Mouse (Mus musculus) embryonic facial prominence, embryonic 11.5 days (tissue): ENCODE data around the gene Rassf8. TPM values are rescaled to one million over a fixed set of nuclear protein-coding genes. Genes with fewer than 3 reads are reported as not detected.

Experiments
- ATAC-seq: fragments of 200-750 bp; cut with Nextera tagmentation; replicated peaks from 2 replicates; pipeline ENCODE4 v1.8.0; 2017; ENCODE audit warnings: low read depth; ENCODE audit not compliant: insufficient number of reproducible peaks, low FRiP score, low TSS enrichment
- DNase-seq: peaks from one replicate; pipeline ENCODE4 v3.0.0-alpha.2; 2015; ENCODE audit warnings: low spot score
- H3K27ac ChIP-seq: fragments of 300-500 bp; sonication (generic); replicated peaks from 2 replicates; pipeline ENCODE4 v1.5.1; 2014; ENCODE audit warnings: mild to moderate bottlenecking, low read depth, low read length, control low read depth
- H3K27me3 ChIP-seq: fragments of 300-500 bp; sonication (generic); 2 replicates; pipeline ENCODE4 v1.6.1; 2014; ENCODE audit warnings: mild to moderate bottlenecking, low read length, moderate library complexity, mixed read lengths; ENCODE audit not compliant: control insufficient read depth, insufficient read depth
- H3K36me3 ChIP-seq: fragments of 300-500 bp; sonication (generic); replicated peaks from 2 replicates; pipeline ENCODE4 v1.6.1; 2014; ENCODE audit warnings: low read depth, mild to moderate bottlenecking, low read length, moderate library complexity, mixed read lengths; ENCODE audit not compliant: control insufficient read depth, insufficient read depth
- H3K4me1 ChIP-seq: fragments of 300-500 bp; sonication (generic); 2 replicates; pipeline ENCODE4 v1.6.1; 2014; ENCODE audit warnings: low read length, mixed read lengths; ENCODE audit not compliant: control insufficient read depth, insufficient read depth
- H3K4me2 ChIP-seq: fragments of 300-500 bp; sonication (generic); 2 replicates; pipeline ENCODE4 v1.6.1; 2014; ENCODE audit warnings: low read depth, mild to moderate bottlenecking, control low read depth, low read length, moderate library complexity
- H3K4me3 ChIP-seq: fragments of 300-500 bp; sonication (generic); 2 replicates; pipeline ENCODE4 v1.5.1; 2014; ENCODE audit warnings: low read depth, low read length, control low read depth
- H3K9ac ChIP-seq: fragments of 300-500 bp; sonication (generic); replicated peaks from 2 replicates; pipeline ENCODE4 v1.6.1; 2014; ENCODE audit warnings: mild to moderate bottlenecking, control low read depth, low read length
- H3K9me3 ChIP-seq: fragments of 300-500 bp; sonication (generic); replicated peaks from 2 replicates; pipeline ENCODE4 v1.6.1; 2016; ENCODE audit warnings: mild to moderate bottlenecking, low read length, inconsistent platforms, mixed read lengths; ENCODE audit not compliant: control insufficient read depth
- whole genome bisulfite sequencing: fragments of 180-500 bp; shearing (Covaris S2); extraction: QIAGEN DNeasy Blood & Tissue Kit; methylation state at CpG from one replicate; pipeline ENCODE4 v1.1.7; 2014; 5-methylcytosine and 5-hydroxymethylcytosine counted together
- polyA plus RNA-seq: library from polyadenylated mRNA; unstranded; fragments of >200 nt; fragmentation: Nextera tagmentation; extraction: Ambion mirVana; gene quantifications from 2 replicates; pipeline ENCODE4 v1.2.1, GENCODE M21; 2014

Gene Rassf8
- polyA plus RNA-seq, 1 experiment from 2014 or later, result 8.2 TPM

- 49% methylated on average over 6 of the region's 6 CpGs for WGBS
- Histone ChIP-seq H3K4me3 (no peak overlapping the region), H3K9me3 (no peaks in the 10 kb centered on the region), H3K4me1 (no peaks in the 10 kb centered on the region), H3K27ac (no peak overlapping the region), H3K27me3 (no peaks in the 10 kb centered on the region), H3K36me3 (no peaks in the 10 kb centered on the region), H3K9ac (no peak overlapping the region), H3K4me2 (no peak overlapping the region)
- DNase-seq (peak; percentile 13), ATAC-seq (peak; percentile 70; the same call in 1 of the 2 replicates)
These were observed 76.6 kb downstream of the Rassf8 start for GRCm38 (mm10) chr6:145823103-145823502.

DNA sequence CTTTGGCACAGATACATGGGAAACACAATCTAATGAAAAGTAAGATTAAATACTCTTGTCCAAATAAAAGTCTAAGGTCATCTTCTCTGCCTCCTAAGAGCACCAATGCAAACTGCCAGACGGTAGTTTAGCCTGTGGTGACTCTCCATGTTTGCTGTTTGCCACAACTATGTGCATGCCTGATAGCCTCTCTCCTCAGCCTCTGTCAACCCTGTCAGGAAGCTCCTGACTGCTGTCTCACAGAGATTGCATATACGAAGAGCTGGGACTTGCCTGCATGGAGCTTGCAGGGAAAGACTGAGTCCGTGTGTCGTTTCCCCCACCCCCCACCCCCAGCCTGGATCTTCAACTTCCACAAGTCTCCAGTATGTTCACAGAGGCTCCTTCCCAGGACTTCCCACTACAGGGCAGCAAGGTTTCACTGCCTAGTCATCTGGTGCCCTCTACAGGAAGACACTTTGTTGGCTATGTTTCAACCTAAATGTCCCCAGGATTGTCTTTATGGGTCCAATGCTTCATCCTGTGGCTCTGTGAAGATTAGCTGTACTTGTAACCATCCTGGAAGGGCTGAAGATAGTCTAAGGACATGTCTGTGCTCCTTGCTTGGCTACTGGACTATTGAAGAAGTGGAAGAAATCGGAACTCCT, 77.2 kb downstream of the Rassf8 start:
- ATAC-seq (no peak), DNase-seq (peak; percentile 65)
- Histone ChIP-seq H3K9me3 (no peaks in the 10 kb centered on the region), H3K4me3 (no peak overlapping the region), H3K27me3 (no peaks in the 10 kb centered on the region), H3K9ac (no peak overlapping the region), H3K27ac (no peak overlapping the region), H3K4me2 (no peak overlapping the region), H3K4me1 (no peaks in the 10 kb centered on the region), H3K36me3 (no peaks in the 10 kb centered on the region)
- WGBS, result 50% methylated on average over 5 of the region's 5 CpGs

GRCm38 (mm10) chr6:145826305-145826704, 79.8 kb downstream of the Rassf8 start:
- H3K9ac ChIP-seq, result no peak overlapping the region
- H3K36me3 ChIP-seq, result no peaks in the 10 kb centered on the region
- H3K4me1 ChIP-seq, result no peaks in the 10 kb centered on the region
- H3K27me3 ChIP-seq, result no peaks in the 10 kb centered on the region
- ATAC-seq (no peak), DNase-seq (no peak)
- WGBS, result 93% methylated on average over 4 of the region's 4 CpGs
- H3K27ac ChIP-seq, result no peak overlapping the region
- no peak overlapping the region for H3K4me2 ChIP-seq
- H3K4me3 ChIP-seq, result no peak overlapping the region
- H3K9me3 ChIP-seq, result no peaks in the 10 kb centered on the region

GRCm38 (mm10) chr6:145829062-145829835, 82.7 kb downstream of the Rassf8 start:
- peak; percentile 57; the same call in 1 of the 2 replicates for ATAC-seq
- Histone ChIP-seq H3K27me3 (no peaks in the 10 kb centered on the region), H3K4me1 (no peaks in the 10 kb centered on the region), H3K4me2 (no peak overlapping the region), H3K36me3 (no peaks in the 10 kb centered on the region), H3K27ac (no peak overlapping the region), H3K9ac (no peak overlapping the region), H3K9me3 (no peaks in the 10 kb centered on the region), H3K4me3 (no peak overlapping the region)
- WGBS, result 64% methylated on average over 16 of the region's 16 CpGs
- no peak for DNase-seq

GRCm38 (mm10) chr6:145830117-145830516, 83.6 kb downstream of the Rassf8 start:
- WGBS, result 20% methylated on average over 8 of the region's 8 CpGs

GRCm38 (mm10) chr6:145830617-145831016, 84.1 kb downstream of the Rassf8 start:
- Histone ChIP-seq H3K4me3 (no peak overlapping the region), H3K9ac (no peak overlapping the region), H3K27me3 (no peaks in the 10 kb centered on the region), H3K4me2 (no peak overlapping the region), H3K4me1 (no peaks in the 10 kb centered on the region), H3K9me3 (no peaks in the 10 kb centered on the region), H3K36me3 (no peaks in the 10 kb centered on the region), H3K27ac (no peak overlapping the region)
- no peak for ATAC-seq
- peak; percentile 38 for DNase-seq
- WGBS, result 57% methylated on average over 9 of the region's 9 CpGs

More at GRCm38 (mm10) chr6:145830117-145830516, 83.6 kb downstream of the Rassf8 start:
- ATAC-seq, result no peak
- no peak overlapping the region for H3K27ac ChIP-seq
- H3K4me3 ChIP-seq, result no peak overlapping the region
- peak; percentile 87 for DNase-seq
- no peak overlapping the region for H3K9ac ChIP-seq
- no peaks in the 10 kb centered on the region for H3K9me3 ChIP-seq
- no peaks in the 10 kb centered on the region for H3K36me3 ChIP-seq
- no peak overlapping the region for H3K4me2 ChIP-seq
- H3K4me1 ChIP-seq, result no peaks in the 10 kb centered on the region
- H3K27me3 ChIP-seq, result no peaks in the 10 kb centered on the region

DNA sequence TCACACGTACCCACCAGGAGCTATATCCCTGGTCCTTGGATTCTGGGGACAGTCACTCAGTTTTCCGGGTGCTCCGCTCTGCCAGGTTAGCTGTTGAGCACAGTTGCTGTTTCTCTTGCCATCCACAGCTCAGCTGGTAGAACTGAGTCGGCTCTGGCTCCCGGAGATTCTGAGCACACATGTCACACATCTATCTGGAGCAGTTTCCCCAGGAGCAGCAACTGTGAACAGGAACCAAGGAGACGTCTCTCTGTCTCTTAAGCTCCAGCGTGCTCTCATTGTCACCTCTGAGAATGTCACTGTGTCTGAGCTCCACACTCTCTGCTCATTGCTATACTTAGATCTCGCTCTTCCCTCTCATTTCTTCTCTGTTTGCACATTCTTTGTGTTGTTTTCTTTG, 86.4 kb downstream of the Rassf8 start:
- no peak overlapping the region for H3K9ac ChIP-seq
- H3K27me3 ChIP-seq, result no peaks in the 10 kb centered on the region
- no peaks in the 10 kb centered on the region for H3K9me3 ChIP-seq
- no peak overlapping the region for H3K4me2 ChIP-seq
- H3K27ac ChIP-seq, result no peak overlapping the region
- ATAC-seq (no peak), DNase-seq (no peak)
- no peaks in the 10 kb centered on the region for H3K36me3 ChIP-seq
- no peaks in the 10 kb centered on the region for H3K4me1 ChIP-seq
- no peak overlapping the region for H3K4me3 ChIP-seq
- 71% methylated on average over 8 of the region's 8 CpGs for WGBS

- H3K9ac ChIP-seq, result no peak overlapping the region
- H3K4me3 ChIP-seq, result no peak overlapping the region
- no peak overlapping the region for H3K27ac ChIP-seq
- no peaks in the 10 kb centered on the region for H3K9me3 ChIP-seq
- no peak for ATAC-seq
- no peak overlapping the region for H3K4me2 ChIP-seq
- H3K27me3 ChIP-seq, result no peaks in the 10 kb centered on the region
- no peaks in the 10 kb centered on the region for H3K36me3 ChIP-seq
- DNase-seq, result no peak
- H3K4me1 ChIP-seq, result no peaks in the 10 kb centered on the region
- 51% methylated on average over 6 of the region's 6 CpGs for WGBS
These were observed 88.8 kb downstream of the Rassf8 start for GRCm38 (mm10) chr6:145835359-145835758.
